In genomic region chr3:132876933-132877676, GRCm38 (mm10) we compare ENCODE assay signal across 16 mouse cellular contexts.
A peak's percentile ranks its signal among the peaks of the same experiment; 100 is the strongest.
DNase-seq lines count a peak whose midpoint lies in the region; ATAC-seq and TF ChIP-seq lines count a peak whose summit lies in the region.
"Had no signal": no experiment of that assay in that cellular context is flagged by ENCODE, and none has a peak within 500 bp of the region (broad histone marks: within the 10 kb centered on the region; RNA-seq: fewer than 3 reads in every experiment).

No protein-coding gene starts in this region.

- H3K4me3 ChIP-seq in heart, embryonic 12.5 days: no peak overlapping the region
- no peak overlapping the region for H3K4me3 ChIP-seq in lung, postnatal 0 days (ENCODE audit: low read depth, low read length)
- no peak overlapping the region for H3K4me3 ChIP-seq in embryonic facial prominence, embryonic 10.5 days
- H3K4me3 ChIP-seq: heart, embryonic 15.5 days had no signal

- H3K27ac ChIP-seq in heart, embryonic 12.5 days (ENCODE audit: poor library complexity, severe bottlenecking): peak overlapping the region; percentile 21; the same call in 1 of the 2 replicates
- no peak overlapping the region for H3K27ac ChIP-seq in lung, postnatal 0 days (ENCODE audit: low read length)
- H3K27ac ChIP-seq in embryonic facial prominence, embryonic 10.5 days (replicated peaks): no peak overlapping the region
- H3K27ac ChIP-seq: heart, embryonic 15.5 days; stomach, postnatal 0 days had no signal

- DNase-seq in heart, postnatal 36 days: no peak
- peak; percentile 56 for DNase-seq in lung, postnatal 0 days (ENCODE audit: low spot score)
- DNase-seq in lung, postnatal 4 days: no peak
- peak; percentile 38 for DNase-seq in embryonic facial prominence, embryonic 10.5 days (ENCODE audit: low spot score)
- DNase-seq in mesoderm, embryonic 11.5 days (ENCODE audit: low read depth, low spot score): peak; percentile 16
- no peak for DNase-seq in frontal cortex, postnatal 36 days (ENCODE audit: low spot score in 2 of 2)
- no peak for DNase-seq in layer of hippocampus, postnatal 25 days (ENCODE audit: extremely low spot score in 1 of 2, low spot score in 1 of 2)
- DNase-seq: cerebellum, adult 11 months; cerebellum, postnatal 36 days; gastrocnemius, postnatal 10 days; lung, embryonic 14.5 days; right cerebral cortex, adult 18-20 months; thymus, postnatal 14 days had no signal

- no peak for TF ChIP-seq CTCF in lung, postnatal 0 days (IDR thresholded peaks at IDR 0.05)

- TF ChIP-seq EP300 in lung, postnatal 0 days (IDR thresholded peaks at IDR 0.05): peak; percentile 70; the same call in 1 of the 2 replicates

- WGBS in heart, embryonic 12.5 days: 46% methylated on average over 10 of the region's 10 CpGs
- 52% methylated on average over 10 of the region's 10 CpGs for WGBS in lung, postnatal 0 days
- WGBS in embryonic facial prominence, embryonic 10.5 days: 43% methylated on average over 10 of the region's 10 CpGs

- intact Hi-C loops in heart, postnatal 36 days (cut with DNase I): no loop called here

- H3K9ac ChIP-seq in heart, embryonic 12.5 days: no peak overlapping the region
- no peak overlapping the region for H3K9ac ChIP-seq in lung, postnatal 0 days (replicated peaks; ENCODE audit: low read depth)
- H3K9ac ChIP-seq: heart, embryonic 15.5 days; lung, embryonic 14.5 days had no signal

- peaks cover 15% of the 10 kb centered on the region; the same call in 1 of the 2 replicates for H3K4me1 ChIP-seq in heart, embryonic 12.5 days (replicated peaks)
- no peaks in the 10 kb centered on the region; the same call in 1 of the 2 replicates for H3K4me1 ChIP-seq in lung, postnatal 0 days (ENCODE audit: insufficient read depth, low read depth, low read length)
- H3K4me1 ChIP-seq in embryonic facial prominence, embryonic 10.5 days: peaks cover 34% of the 10 kb centered on the region

- no peaks in the 10 kb centered on the region for H3K9me3 ChIP-seq in heart, embryonic 12.5 days (replicated peaks)
- no peaks in the 10 kb centered on the region for H3K9me3 ChIP-seq in lung, postnatal 0 days (ENCODE audit: low read length)
- H3K9me3 ChIP-seq in embryonic facial prominence, embryonic 10.5 days: no peaks in the 10 kb centered on the region
- H3K9me3 ChIP-seq: heart, embryonic 15.5 days had no signal

- H3K36me3 ChIP-seq in heart, embryonic 12.5 days: no peaks in the 10 kb centered on the region
- no peaks in the 10 kb centered on the region for H3K36me3 ChIP-seq in lung, postnatal 0 days (ENCODE audit: insufficient read depth, low read length)
- no peaks in the 10 kb centered on the region for H3K36me3 ChIP-seq in embryonic facial prominence, embryonic 10.5 days (replicated peaks)
- H3K36me3 ChIP-seq: heart, embryonic 15.5 days had no signal

- H3K4me2 ChIP-seq in heart, embryonic 12.5 days: no peak overlapping the region
- H3K4me2 ChIP-seq in lung, postnatal 0 days (replicated peaks; ENCODE audit: low read depth, low read length): no peak overlapping the region
- H3K4me2 ChIP-seq: heart, embryonic 15.5 days; lung, embryonic 14.5 days had no signal

- no peak for ATAC-seq in heart, embryonic 12.5 days (ENCODE audit: insufficient number of reproducible peaks, low FRiP score)
- ATAC-seq in lung, postnatal 0 days: peak; percentile 60; the same call in 1 of the 2 replicates

- no peaks in the 10 kb centered on the region for H3K27me3 ChIP-seq in heart, embryonic 12.5 days (replicated peaks)
- H3K27me3 ChIP-seq in lung, postnatal 0 days (replicated peaks; ENCODE audit: insufficient read depth, low read length): no peaks in the 10 kb centered on the region
- H3K27me3 ChIP-seq in embryonic facial prominence, embryonic 10.5 days (replicated peaks; ENCODE audit: low read depth, poor library complexity, severe bottlenecking): no peaks in the 10 kb centered on the region; the same call in 1 of the 2 replicates
- H3K27me3 ChIP-seq: heart, embryonic 15.5 days had no signal

Comparison
In these comparisons a context has a peak if more than half of its experiments do, and no peak if none do; other contexts are left out.
1. DNase-seq: peak in lung, postnatal 0 days (single experiment), embryonic facial prominence, embryonic 10.5 days (single experiment) and mesoderm, embryonic 11.5 days (single experiment); none in heart, postnatal 36 days (0 of 2), lung, postnatal 4 days (0 of 2), frontal cortex, postnatal 36 days (0 of 2) and layer of hippocampus, postnatal 25 days (0 of 2).